Mouse (Mus musculus): ENCODE measurements at regions not wholly inside any gene's neighbourhood (a gene's known extent, or its start where the extent isn't known, plus 50 kb on each side); places are given as distances from the start of the nearest gene placed in this dataset.

- TF ChIP-seq CTCF (IDR thresholded peaks at IDR 0.05; ENCODE audit: low read depth) (no peak), EP300 (IDR thresholded peaks at IDR 0.05; ENCODE audit: low read depth) (no peak)
These were observed 383.8 kb downstream of the Med13l start for GRCm38 (mm10) chr5:118944256-118944655.
